Comparison of ENCODE assay signal across 11 mouse cellular contexts in the genomic region with DNA sequence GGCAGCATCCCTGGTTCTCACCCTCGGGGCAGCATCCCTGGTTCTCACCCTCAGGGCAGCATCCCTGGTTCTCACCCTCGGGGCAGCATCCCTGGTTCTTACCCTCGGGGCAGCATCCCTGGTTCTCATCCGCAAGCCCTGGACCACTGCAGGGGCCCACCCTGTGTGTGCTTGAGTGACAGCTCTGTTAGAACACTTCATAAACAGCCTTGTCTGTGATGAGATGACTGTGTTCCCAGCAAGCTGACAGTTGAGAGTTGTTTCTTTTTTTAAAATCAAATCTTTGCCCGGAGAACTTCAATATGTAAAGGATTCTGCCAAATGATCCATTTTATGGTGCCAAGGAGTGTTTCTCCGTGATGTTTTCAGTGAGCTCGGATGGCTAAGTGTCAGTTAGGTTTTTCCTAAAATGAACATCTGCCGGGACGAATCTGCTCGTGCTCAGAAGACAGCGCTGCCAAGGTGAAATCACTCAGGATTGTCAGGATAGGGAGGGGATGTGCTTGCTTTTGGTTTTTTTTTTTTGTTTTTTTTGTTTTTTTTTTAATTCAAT. TPM values are rescaled to one million over a fixed set of nuclear protein-coding genes. Genes with fewer than 3 reads are reported as not detected.
DNase-seq lines count a peak whose midpoint lies in the region; ATAC-seq and TF ChIP-seq lines count a peak whose summit lies in the region.
"Had no signal": no experiment of that assay in that cellular context is flagged by ENCODE, and none has a peak within 500 bp of the region (broad histone marks: within the 10 kb centered on the region; RNA-seq: fewer than 3 reads in every experiment).

No protein-coding gene starts in this region.

- H3K36me3 ChIP-seq in forebrain, embryonic 10.5 days (replicated peaks) = peaks cover 26% of the 10 kb centered on the region
- H3K36me3 ChIP-seq in forebrain, embryonic 13.5 days (ENCODE audit: poor library complexity, severe bottlenecking) = peaks cover 2% of the 10 kb centered on the region; the same call in 1 of the 2 replicates
- H3K36me3 ChIP-seq in kidney, adult 2 months (ENCODE audit: control insufficient read depth, insufficient read depth, low read length) = no peaks in the 10 kb centered on the region
- H3K36me3 ChIP-seq: hindbrain, embryonic 12.5 days had no signal

- H3K4me2 ChIP-seq in forebrain, embryonic 13.5 days = no peak overlapping the region

- peaks cover 73% of the 10 kb centered on the region for H3K4me1 ChIP-seq in forebrain, embryonic 10.5 days
- H3K4me1 ChIP-seq in forebrain, embryonic 13.5 days = peaks cover 35% of the 10 kb centered on the region
- H3K4me1 ChIP-seq in kidney, adult 2 months (ENCODE audit: control insufficient read depth, insufficient read depth, low read length) = peaks cover 20% of the 10 kb centered on the region

- TF ChIP-seq POLR2A in kidney, adult 2 months (IDR thresholded peaks at IDR 0.05; ENCODE audit: low read depth, low read length) = no peak

- H3K9ac ChIP-seq in forebrain, embryonic 13.5 days = no peak overlapping the region
- H3K9ac ChIP-seq: hindbrain, embryonic 12.5 days had no signal

- H3K4me3 ChIP-seq in forebrain, embryonic 10.5 days = no peak overlapping the region
- no peak overlapping the region for H3K4me3 ChIP-seq in forebrain, embryonic 13.5 days
- H3K4me3 ChIP-seq in kidney, adult 2 months (ENCODE audit: insufficient read depth, low read depth, low read length) = no peak overlapping the region
- H3K4me3 ChIP-seq: hindbrain, embryonic 12.5 days; megakaryocyte, embryonic 14.5 days had no signal

- H3K9me3 ChIP-seq in forebrain, embryonic 10.5 days = no peaks in the 10 kb centered on the region
- no peaks in the 10 kb centered on the region for H3K9me3 ChIP-seq in forebrain, embryonic 13.5 days (replicated peaks)
- H3K9me3 ChIP-seq: hindbrain, embryonic 12.5 days; megakaryocyte, embryonic 14.5 days had no signal

- no peak for TF ChIP-seq CTCF in kidney, adult 2 months (conservative IDR thresholded peaks at IDR 0.05; ENCODE audit: insufficient read depth, insufficient read length, low read depth, low read length)

- 76% methylated on average over 11 of the region's 11 CpGs for WGBS in forebrain, embryonic 10.5 days
- WGBS in forebrain, embryonic 13.5 days = 61% methylated on average over 11 of the region's 11 CpGs
- 41% methylated on average over 11 of the region's 11 CpGs for WGBS in kidney, adult 2 months

- peak overlapping the region; percentile 77 for H3K27ac ChIP-seq in forebrain, embryonic 10.5 days
- no peak overlapping the region for H3K27ac ChIP-seq in forebrain, embryonic 13.5 days
- peak overlapping the region; percentile 85 for H3K27ac ChIP-seq in kidney, adult 2 months (ENCODE audit: insufficient read depth, low read depth, low read length)

- peaks cover 3% of the 10 kb centered on the region; the same call in 1 of the 2 replicates for H3K27me3 ChIP-seq in forebrain, embryonic 10.5 days (ENCODE audit: poor library complexity, severe bottlenecking)
- H3K27me3 ChIP-seq in forebrain, embryonic 13.5 days = no peaks in the 10 kb centered on the region
- no peaks in the 10 kb centered on the region for H3K27me3 ChIP-seq in kidney, adult 2 months (replicated peaks; ENCODE audit: control insufficient read depth, insufficient read depth, low read length)
- H3K27me3 ChIP-seq: hindbrain, embryonic 12.5 days had no signal

- no peak for DNase-seq in forebrain, embryonic 10.5 days (ENCODE audit: extremely low spot score, low spot score)
- no peak for DNase-seq in kidney, adult 2 months
- DNase-seq in kidney, adult 11 months = no peak
- peak; percentile 34 for DNase-seq in retina, postnatal 1 day
- DNase-seq in retina, embryonic 14.5 days (ENCODE audit: low spot score) = no peak
- no peak for DNase-seq in adrenal gland, adult 8-10 months
- DNase-seq: right cerebral cortex, postnatal 25 days had no signal

- no peak for ATAC-seq in forebrain, embryonic 13.5 days
- ATAC-seq in erythroid progenitor cell, adult 5-6 weeks (replicated peaks; ENCODE audit: low FRiP score, poor library complexity, severe bottlenecking) = no peak

RNA-seq across cellular contexts. Expression of gene Wdsub1, which starts 54.2 kb away (rescaled TPM):
- 21.2 and 23.9 TPM in 2 replicates for polyA plus RNA-seq in forebrain, embryonic 10.5 days (2016; fragmentation: Nextera tagmentation; extraction: Ambion mirVana)
- 12.3 and 13.7 TPM in 2 replicates for polyA plus RNA-seq in forebrain, embryonic 13.5 days (2015; fragmentation: Nextera tagmentation; extraction: Ambion mirVana)
- 65.6 and 74.6 TPM in 2 replicates for polyA plus RNA-seq in kidney, adult 2 months (2012; rRNA removed)
- 10 to 100 TPM; 17.4 to 36.0 (median 20.6) TPM for total RNA-seq in adrenal gland, adult 8-10 months (2022)
- total RNA-seq in erythroid progenitor cell, adult 5-6 weeks (2015; ENCODE audit: low replicate concordance) = 5.0 and 7.2 TPM in 2 replicates
- 6.2 and 8.1 TPM in 2 replicates for total RNA-seq in erythroid progenitor cell, adult 5-6 weeks (2017; ENCODE audit: low replicate concordance)
